Mouse (Mus musculus) G1E (cell line): Measurements from ENCODE around the gene Diablo.

ENCODE experiments used
- CTCF ChIP-seq: IDR thresholded peaks from 2 replicates; pipeline ENCODE4 v1.5.1; 2012; ENCODE audit warnings: low read depth, low read length, inconsistent platforms, mixed read lengths
- GATA1 ChIP-seq: IDR thresholded peaks from 2 replicates; pipeline ENCODE4 v1.6.1; 2012; ENCODE audit warnings: borderline replicate concordance, low read length, inconsistent platforms, mixed read lengths

- TF ChIP-seq CTCF (no peak), GATA1 (no peak)
These were observed 1.3 kb upstream of the Diablo start, which contains the start of gene Gm49027 for GRCm38 (mm10) chr5:123525281-123525680.
